In the genomic region with DNA sequence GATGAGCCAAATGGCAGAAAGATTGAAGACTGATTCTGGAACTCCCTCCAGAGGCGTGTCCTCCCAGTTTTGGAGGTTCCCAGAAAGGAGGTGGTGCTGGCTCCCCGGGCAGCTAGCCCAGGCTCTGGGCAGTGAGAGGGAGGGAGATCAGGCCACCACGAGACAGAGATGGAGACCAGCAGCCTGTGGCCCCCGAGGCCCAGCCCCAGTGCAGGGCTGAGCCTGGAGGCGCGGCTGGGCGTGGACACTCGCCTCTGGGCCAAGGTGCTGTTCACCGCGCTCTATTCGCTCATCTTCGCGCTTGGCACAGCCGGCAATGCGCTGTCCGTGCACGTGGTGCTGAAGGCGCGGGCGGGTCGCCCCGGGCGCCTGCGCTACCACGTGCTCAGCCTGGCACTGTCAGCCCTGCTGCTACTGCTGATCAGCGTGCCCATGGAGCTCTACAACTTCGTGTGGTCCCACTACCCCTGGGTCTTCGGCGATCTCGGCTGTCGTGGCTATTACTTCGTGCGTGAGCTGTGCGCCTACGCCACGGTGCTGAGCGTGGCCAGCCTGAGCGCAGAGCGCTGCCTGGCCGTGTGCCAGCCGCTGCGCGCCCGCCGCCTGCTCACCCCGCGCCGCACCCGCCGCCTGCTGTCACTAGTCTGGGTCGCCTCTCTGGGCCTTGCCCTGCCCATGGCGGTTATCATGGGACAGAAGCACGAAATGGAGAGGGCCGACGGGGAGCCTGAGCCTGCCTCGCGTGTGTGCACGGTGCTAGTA, we compare ENCODE assay signal across 8 mouse cellular contexts. TPM values are rescaled to one million over a fixed set of nuclear protein-coding genes. Genes with fewer than 3 reads are reported as not detected.
DNase-seq lines count a peak whose midpoint lies in the region; ATAC-seq and TF ChIP-seq lines count a peak whose summit lies in the region.

Ntsr2 (plus strand) TSS at position 51 of the 762 bp plus-strand sequence.

- H3K4me2 ChIP-seq in forebrain, embryonic 13.5 days, result peak within 1 kb of the TSS; percentile 72
- H3K4me2 ChIP-seq in heart, embryonic 16.5 days (ENCODE audit: low read depth, low read length), result peak within 1 kb of the TSS; percentile 54
- H3K4me2 ChIP-seq in liver, embryonic 11.5 days, result peak within 1 kb of the TSS; percentile 45
- H3K4me2 ChIP-seq in neural tube, embryonic 12.5 days (replicated peaks), result peak within 1 kb of the TSS; percentile 66

- H3K4me3 ChIP-seq in forebrain, embryonic 13.5 days, result peak within 1 kb of the TSS; percentile 38
- H3K4me3 ChIP-seq in heart, embryonic 16.5 days (ENCODE audit: low read length), result peak within 1 kb of the TSS; percentile 31
- no peak within 1 kb of the TSS; the same call in 1 of the 2 replicates for H3K4me3 ChIP-seq in liver, embryonic 11.5 days (ENCODE audit: low read depth, low read length)
- H3K4me3 ChIP-seq in neural tube, embryonic 12.5 days, result peak within 1 kb of the TSS; percentile 29
- H3K4me3 ChIP-seq in thymus, adult 2 months (ENCODE audit: control insufficient read depth, insufficient read depth, low read length), result no peak within 1 kb of the TSS

- H3K27ac ChIP-seq in forebrain, embryonic 13.5 days, result no peak within 1 kb of the TSS
- no peak within 1 kb of the TSS for H3K27ac ChIP-seq in heart, embryonic 16.5 days (ENCODE audit: low read length)
- H3K27ac ChIP-seq in liver, embryonic 11.5 days (ENCODE audit: low read depth, low read length), result no peak within 1 kb of the TSS
- no peak within 1 kb of the TSS for H3K27ac ChIP-seq in neural tube, embryonic 12.5 days
- H3K27ac ChIP-seq in thymus, adult 2 months (ENCODE audit: control insufficient read depth, insufficient read depth, low read length), result no peak within 1 kb of the TSS

- WGBS in forebrain, embryonic 13.5 days, result 7% methylated on average over 55 of the region's 58 CpGs
- WGBS in heart, embryonic 16.5 days, result 6% methylated on average over 58 of the region's 58 CpGs
- WGBS in liver, embryonic 11.5 days, result 10% methylated on average over 58 of the region's 58 CpGs
- WGBS in neural tube, embryonic 12.5 days, result 5% methylated on average over 58 of the region's 58 CpGs
- 13% methylated on average over 58 of the region's 58 CpGs for WGBS in thymus, adult 2 months

- ATAC-seq in forebrain, embryonic 13.5 days, result peak; percentile 93
- ATAC-seq in heart, embryonic 16.5 days (replicated peaks; ENCODE audit: extremely low read depth, insufficient read depth, low FRiP score), result peak; percentile 83
- peak; percentile 56 for ATAC-seq in liver, embryonic 11.5 days (replicated peaks; ENCODE audit: low FRiP score)
- ATAC-seq in neural tube, embryonic 12.5 days (ENCODE audit: low FRiP score, low read depth), result peak; percentile 81

- peaks cover 8% of the 10 kb centered on the region for H3K4me1 ChIP-seq in forebrain, embryonic 13.5 days
- peaks cover 11% of the 10 kb centered on the region; the same call in 1 of the 2 replicates for H3K4me1 ChIP-seq in heart, embryonic 16.5 days (ENCODE audit: control insufficient read depth, insufficient read depth, low read length)
- no peaks in the 10 kb centered on the region for H3K4me1 ChIP-seq in liver, embryonic 11.5 days (replicated peaks; ENCODE audit: control insufficient read depth, insufficient read depth, low read length)
- H3K4me1 ChIP-seq in neural tube, embryonic 12.5 days, result peaks cover 8% of the 10 kb centered on the region
- no peaks in the 10 kb centered on the region for H3K4me1 ChIP-seq in thymus, adult 2 months (replicated peaks; ENCODE audit: control insufficient read depth, insufficient read depth, low read length)

- peaks cover 52% of the 10 kb centered on the region for H3K27me3 ChIP-seq in forebrain, embryonic 13.5 days
- peaks cover 28% of the 10 kb centered on the region for H3K27me3 ChIP-seq in heart, embryonic 16.5 days (ENCODE audit: control insufficient read depth, insufficient read depth, low read length)
- H3K27me3 ChIP-seq in liver, embryonic 11.5 days (replicated peaks; ENCODE audit: control insufficient read depth, insufficient read depth, low read length), result peaks cover 30% of the 10 kb centered on the region
- H3K27me3 ChIP-seq in neural tube, embryonic 12.5 days (replicated peaks), result peaks cover 32% of the 10 kb centered on the region
- H3K27me3 ChIP-seq in thymus, adult 2 months (ENCODE audit: control insufficient read depth, insufficient read depth, low read length), result no peaks in the 10 kb centered on the region; the same call in 1 of the 2 replicates

- peak within 1 kb of the TSS; percentile 14; the same call in 1 of the 2 replicates for H3K9ac ChIP-seq in forebrain, embryonic 13.5 days
- no peak within 1 kb of the TSS for H3K9ac ChIP-seq in heart, embryonic 16.5 days (ENCODE audit: low read length)
- no peak within 1 kb of the TSS for H3K9ac ChIP-seq in liver, embryonic 11.5 days (ENCODE audit: low read depth, low read length)
- 0 out of 2 replicates have a peak within 1 kb of the TSS, but pooled peaks have one; percentile 5 for H3K9ac ChIP-seq in neural tube, embryonic 12.5 days

- TF ChIP-seq POLR2A in thymus, adult 2 months (IDR thresholded peaks at IDR 0.05; ENCODE audit: control insufficient read depth, extremely low read depth, insufficient read depth, low read length, poor library complexity), result no peak

- DNase-seq in spleen, postnatal 10 days (ENCODE audit: low spot score in 2 of 2), result peak; percentile 14 to 66
- DNase-seq in spleen, adult 12 weeks (ENCODE audit: low spot score), result no peak
- peak; percentile 87 for DNase-seq in kidney, postnatal 10 days
- DNase-seq in liver, embryonic 11.5 days (ENCODE audit: low spot score), result peak; percentile 69
- DNase-seq in thymus, adult 2 months, result peak; percentile 47

- no peaks in the 10 kb centered on the region for H3K9me3 ChIP-seq in forebrain, embryonic 13.5 days (replicated peaks)
- no peaks in the 10 kb centered on the region for H3K9me3 ChIP-seq in heart, embryonic 16.5 days (replicated peaks; ENCODE audit: control insufficient read depth, low read length)
- H3K9me3 ChIP-seq in liver, embryonic 11.5 days (ENCODE audit: control insufficient read depth, low read length), result no peaks in the 10 kb centered on the region
- H3K9me3 ChIP-seq in neural tube, embryonic 12.5 days, result no peaks in the 10 kb centered on the region

- 0 out of 2 replicates have a peak, but pooled peaks have one; percentile 24 for TF ChIP-seq CTCF in thymus, adult 2 months (IDR thresholded peaks at IDR 0.05; ENCODE audit: borderline replicate concordance, control insufficient read depth, extremely low read depth, insufficient read depth, low read length, poor library complexity)

- H3K36me3 ChIP-seq in forebrain, embryonic 13.5 days (ENCODE audit: poor library complexity, severe bottlenecking), result no peaks in the 10 kb centered on the region
- no peaks in the 10 kb centered on the region for H3K36me3 ChIP-seq in heart, embryonic 16.5 days (ENCODE audit: control insufficient read depth, insufficient read depth)
- H3K36me3 ChIP-seq in liver, embryonic 11.5 days (ENCODE audit: control insufficient read depth, insufficient read depth, low read length), result no peaks in the 10 kb centered on the region
- H3K36me3 ChIP-seq in neural tube, embryonic 12.5 days, result no peaks in the 10 kb centered on the region
- no peaks in the 10 kb centered on the region for H3K36me3 ChIP-seq in thymus, adult 2 months (ENCODE audit: control insufficient read depth, insufficient read depth, low read length)

RNA-seq across cellular contexts. Expression of gene Ntsr2, which starts in this region (rescaled TPM):
- polyA plus RNA-seq in forebrain, embryonic 13.5 days (2015; fragmentation: Nextera tagmentation; extraction: Ambion mirVana), result 0.67 and 0.99 TPM in 2 replicates
- polyA plus RNA-seq in heart, embryonic 16.5 days (2015; fragmentation: Nextera tagmentation; extraction: Ambion mirVana), result 0.12 and 0.14 TPM in 2 replicates
- polyA plus RNA-seq in liver, embryonic 11.5 days (2014; fragmentation: Nextera tagmentation; extraction: Ambion mirVana), result not detected in 2 replicates
- 0.18 and 0.35 TPM in 2 replicates for polyA plus RNA-seq in neural tube, embryonic 12.5 days (2016; fragmentation: Nextera tagmentation; extraction: Ambion mirVana)
- 0.36 and 3.0 TPM in 2 replicates for polyA plus RNA-seq in thymus, adult 2 months (2012; rRNA removed)

Comparison
In these comparisons a context has a peak if more than half of its experiments do, and no peak if none do; other contexts are left out.
1. Peak in ATAC-seq, H3K4me3 ChIP-seq, H3K9ac ChIP-seq and H3K4me2 ChIP-seq in forebrain, embryonic 13.5 days; RNA of the gene not detected or under 1 TPM.
2. Peak in ATAC-seq, H3K4me3 ChIP-seq and H3K4me2 ChIP-seq in heart, embryonic 16.5 days; RNA of the gene not detected or under 1 TPM.
3. Peak in DNase-seq, ATAC-seq and H3K4me2 ChIP-seq in liver, embryonic 11.5 days; RNA of the gene not detected or under 1 TPM.
4. Peak in ATAC-seq, H3K4me3 ChIP-seq, H3K9ac ChIP-seq and H3K4me2 ChIP-seq in neural tube, embryonic 12.5 days; RNA of the gene not detected or under 1 TPM.